Mouse (Mus musculus) mouse trophoblast stem cell (cell line): ENCODE results near the gene Plekha4.
"Not testable (repeated sequence)": the region's sequence is repeated elsewhere in the genome, so short reads cannot be mapped to it uniquely, and the experiment has no call there.

Experiments used
- in situ Hi-C, 2 experiments: fragments of 300-500 bp; cut with MseI, MboI; formaldehyde crosslinking; loops; 2 replicates in 1 of 2; 3 replicates in 1 of 2; pipeline ENCODE4 v1.15.1; 2025

The Plekha4 gene

GRCm38 (mm10) chr7:45525809-45526473 lies at the start of gene Plekha4, which contains the start of gene Ppp1r15a:
TSS of gene Plekha4 (plus strand) at chr7:45526330.
TSS of gene Ppp1r15a (minus strand) at chr7:45526268.
- in situ Hi-C loops: no loop called here

GRCm38 (mm10) chr7:45476453-45476852 lies 49.7 kb upstream of the Plekha4 start:
- in situ Hi-C loops: loop anchor here in 1 of 2 experiments (10.0 kb wide), 1 partner anchor 88 kb away; no protein-coding TSS in a partner anchor

- in situ Hi-C loops: loop anchor here in 1 of 2 experiments (10.0 kb wide), 1 partner anchor 88 kb away; no protein-coding TSS in a partner anchor
Measured at GRCm38 (mm10) chr7:45477003-45477402, 49.1 kb upstream of the Plekha4 start.

GRCm38 (mm10) chr7:45478774-45479173 lies 47.4 kb upstream of the Plekha4 start:
- in situ Hi-C loops: loop anchor here in 1 of 2 experiments (10.0 kb wide), 1 partner anchor 86 kb away; no protein-coding TSS in a partner anchor

- in situ Hi-C loops: not testable (repeated sequence)
Measured at GRCm38 (mm10) chr7:45480310-45480709, 45.8 kb upstream of the Plekha4 start.

GRCm38 (mm10) chr7:45481374-45481927 lies 44.7 kb upstream of the Plekha4 start, which contains the start of gene Tulp2:
TSS of gene Tulp2 (plus strand) at chr7:45481877.
- in situ Hi-C loops: no loop called here

- in situ Hi-C loops: no loop called here
Measured at GRCm38 (mm10) chr7:45482166-45482565, 44.0 kb upstream of the Plekha4 start.

DNA sequence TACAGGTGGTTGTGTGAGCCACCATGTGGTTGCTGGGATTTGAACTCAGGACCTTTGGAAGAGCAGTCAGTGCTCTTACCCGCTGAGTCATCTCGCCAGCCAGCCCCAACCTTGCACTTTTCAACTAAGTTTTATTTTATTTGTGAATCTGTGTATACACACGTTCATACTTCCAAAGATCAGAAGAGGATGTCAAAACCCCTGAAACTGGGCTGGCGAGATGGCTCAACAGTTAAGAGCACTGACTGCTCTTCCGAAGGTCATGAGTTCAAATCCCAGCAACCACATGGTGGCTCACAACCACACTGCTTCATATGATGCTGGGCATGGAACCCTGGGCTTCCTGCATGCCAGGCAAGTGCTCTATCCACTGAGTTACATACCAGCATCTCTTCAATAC lies 41.1 kb upstream of the Plekha4 start:
- in situ Hi-C loops: not testable (repeated sequence)

DNA sequence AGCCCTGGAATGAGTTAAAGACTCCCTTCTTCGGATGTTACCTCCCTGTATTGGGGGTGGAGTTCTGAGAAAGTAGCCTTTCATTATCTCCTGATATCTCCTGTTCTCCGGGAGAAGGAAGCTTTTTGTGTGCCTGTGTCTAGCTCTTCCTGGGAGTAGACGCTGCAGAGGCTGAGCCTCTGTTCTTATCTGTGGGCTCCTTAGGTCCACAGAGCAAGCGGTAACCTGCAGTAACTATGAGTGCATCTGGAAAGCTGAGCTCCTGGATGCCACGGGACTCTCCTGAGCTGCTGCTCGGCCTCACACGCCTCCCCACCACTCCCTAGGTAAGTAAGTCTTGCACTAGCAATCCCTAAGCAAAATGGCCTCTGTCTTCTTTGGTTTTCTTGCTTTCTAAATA lies 40.0 kb upstream of the Plekha4 start:
- in situ Hi-C loops: no loop called here

DNA sequence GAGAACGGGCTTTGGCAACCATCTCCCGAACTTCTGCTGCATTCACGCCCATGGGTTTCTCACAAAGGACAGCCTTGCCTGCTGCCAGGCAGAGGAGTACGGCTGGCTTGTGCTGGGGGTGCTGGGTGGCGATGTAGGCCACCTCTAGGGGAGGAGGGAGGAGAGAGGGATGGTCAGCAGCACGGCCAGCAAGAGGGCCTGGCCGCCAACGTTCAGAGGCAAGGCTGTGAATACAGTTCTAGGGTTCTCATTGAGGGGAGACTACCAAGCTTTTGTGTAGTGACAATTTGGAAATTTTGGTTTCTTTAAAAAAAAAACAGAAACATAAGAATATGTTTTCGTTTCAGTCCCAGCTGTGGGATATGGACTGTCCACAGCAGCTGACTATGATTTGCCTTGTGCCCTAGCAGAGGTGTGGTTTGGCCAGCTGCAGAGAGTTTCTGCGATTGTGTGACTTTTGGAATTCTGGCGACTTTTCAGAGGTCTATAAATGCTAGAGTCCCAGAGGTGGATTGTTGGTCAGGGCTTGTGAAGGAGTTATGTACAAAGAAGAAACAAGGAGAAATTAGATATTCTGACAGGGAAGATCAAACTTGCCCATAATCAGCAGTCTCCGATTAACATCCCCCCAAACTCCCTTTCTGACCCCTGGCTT lies 39.2 kb upstream of the Plekha4 start, which contains the start of gene Gm45808:
TSS of gene Gm45808 (minus strand) at position 51 of the 655 bp plus-strand sequence.
- in situ Hi-C loops: no loop called here

- in situ Hi-C loops: no loop called here
Measured at GRCm38 (mm10) chr7:45487861-45488292, 38.3 kb upstream of the Plekha4 start.

DNA sequence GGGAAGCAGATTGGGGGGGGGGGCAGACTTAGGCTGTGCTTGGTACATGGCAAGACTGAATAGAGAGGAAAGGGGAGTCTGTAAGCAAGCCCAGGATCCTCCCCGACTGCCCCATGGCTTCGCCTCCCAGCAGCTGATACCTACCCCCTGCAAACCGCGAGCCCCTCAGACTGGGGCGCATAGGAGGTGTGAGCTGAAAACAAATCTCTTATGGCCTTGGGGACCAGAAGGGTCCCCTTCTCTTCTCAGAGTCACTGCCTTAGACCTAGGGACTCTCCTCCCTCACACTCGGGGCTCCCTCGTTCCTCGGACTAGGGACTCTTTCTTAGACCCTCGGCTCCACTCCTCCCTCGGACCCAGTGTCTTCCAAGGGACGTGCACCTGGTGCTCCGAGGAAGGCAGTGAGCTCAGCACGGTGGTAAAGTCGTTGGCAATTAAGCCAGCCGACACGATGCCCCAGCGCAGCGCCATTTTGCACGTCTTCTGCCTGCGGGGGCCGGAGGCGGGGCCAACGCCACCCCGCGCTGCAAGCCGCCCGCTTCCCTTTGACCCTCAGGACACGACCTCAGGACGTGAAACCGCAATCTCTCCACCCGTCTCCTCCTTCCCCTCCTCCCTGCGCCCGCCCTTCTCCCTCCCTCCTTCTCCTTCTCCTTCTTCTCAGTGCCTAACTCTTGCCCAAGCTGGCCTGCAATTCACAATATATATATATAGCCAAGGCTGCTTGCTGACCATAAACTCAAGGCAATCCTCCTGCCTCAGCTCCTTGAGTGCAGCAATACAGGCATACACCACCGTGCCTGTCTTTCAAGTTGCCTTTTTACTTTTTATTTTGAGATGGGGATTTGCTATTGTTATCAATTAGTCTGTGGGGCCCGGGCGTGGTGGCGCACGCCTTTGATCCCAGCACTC lies 37.6 kb upstream of the Plekha4 start, which contains the start of gene Dhdh:
TSS of gene Dhdh (minus strand) at position 513 of the 912 bp plus-strand sequence.
- in situ Hi-C loops: no loop called here

DNA sequence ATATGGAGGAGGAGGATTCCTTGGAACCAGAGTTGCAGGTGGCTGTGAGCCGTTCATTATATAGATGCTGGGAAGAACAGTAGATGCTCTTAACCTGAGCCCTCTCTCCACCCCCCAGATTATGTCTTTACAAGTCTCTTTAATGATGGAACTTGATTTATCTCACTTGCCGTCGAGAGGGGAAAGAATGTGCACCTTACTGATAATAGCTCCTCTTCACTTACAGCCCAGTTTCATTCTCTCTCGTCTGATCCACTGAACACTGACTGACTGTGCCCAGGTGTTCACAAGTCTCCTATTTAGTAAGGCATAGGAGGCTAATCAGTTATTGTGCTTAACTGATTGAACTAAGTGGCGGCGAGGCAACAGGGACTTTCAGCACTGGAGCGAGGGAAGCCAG lies 36.6 kb upstream of the Plekha4 start:
- in situ Hi-C loops: no loop called here

GRCm38 (mm10) chr7:45490822-45491221 lies 35.3 kb upstream of the Plekha4 start:
- in situ Hi-C loops: no loop called here

DNA sequence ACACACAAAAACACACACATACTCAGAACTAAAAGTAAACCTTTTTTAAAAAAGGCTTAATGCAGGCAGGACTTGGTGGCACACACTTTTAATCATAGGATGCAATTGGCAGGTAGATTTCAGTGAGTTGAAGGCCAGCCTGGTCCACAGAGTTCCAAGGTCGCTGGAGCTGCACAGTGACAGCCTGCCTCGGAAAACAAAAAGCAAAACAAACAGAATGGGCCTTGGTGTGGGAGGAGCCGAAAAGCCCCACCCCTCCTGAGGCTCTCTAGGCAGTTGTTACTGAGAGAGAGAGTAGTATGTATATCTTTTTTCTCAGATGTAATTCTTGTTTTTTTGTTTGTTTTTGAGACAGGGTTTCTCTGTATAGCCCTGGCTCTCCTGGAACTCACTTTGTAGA lies 34.9 kb upstream of the Plekha4 start:
- in situ Hi-C loops: no loop called here

DNA sequence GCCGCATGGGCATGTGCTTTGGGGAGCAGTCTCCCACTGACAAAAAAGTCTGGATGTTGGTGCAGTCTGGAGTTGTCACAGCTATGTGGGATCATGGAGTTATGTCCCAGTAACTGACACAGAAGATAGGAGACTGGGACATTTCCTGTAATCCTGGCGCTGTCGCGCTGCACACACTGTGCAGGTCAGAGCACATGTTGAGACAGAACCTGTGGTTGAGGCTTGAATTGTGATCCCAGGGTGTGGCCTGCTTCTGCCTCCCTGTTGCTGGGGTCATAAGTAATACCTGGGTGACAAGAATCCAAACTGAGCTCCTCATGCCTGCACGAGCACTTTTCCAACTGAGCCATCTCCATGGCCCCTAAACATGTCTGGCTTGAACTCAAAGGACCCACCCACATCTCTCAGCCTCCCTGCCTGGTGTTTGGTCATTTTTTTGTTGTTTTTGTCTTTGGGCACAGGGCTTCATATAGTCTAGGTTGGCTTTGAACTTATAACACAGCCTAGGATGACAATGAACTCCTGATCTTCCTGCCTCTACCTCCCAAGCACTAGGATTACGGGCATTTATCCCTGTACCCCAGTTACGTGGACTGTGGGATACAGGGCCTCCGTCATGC lies 33.8 kb upstream of the Plekha4 start:
- in situ Hi-C loops: no loop called here

GRCm38 (mm10) chr7:45492951-45493350 lies 33.2 kb upstream of the Plekha4 start:
- in situ Hi-C loops: no loop called here

- in situ Hi-C loops: no loop called here
Measured at GRCm38 (mm10) chr7:45494548-45494947, 31.6 kb upstream of the Plekha4 start.

- in situ Hi-C loops: no loop called here
Measured at GRCm38 (mm10) chr7:45498427-45498826, 27.7 kb upstream of the Plekha4 start.

DNA sequence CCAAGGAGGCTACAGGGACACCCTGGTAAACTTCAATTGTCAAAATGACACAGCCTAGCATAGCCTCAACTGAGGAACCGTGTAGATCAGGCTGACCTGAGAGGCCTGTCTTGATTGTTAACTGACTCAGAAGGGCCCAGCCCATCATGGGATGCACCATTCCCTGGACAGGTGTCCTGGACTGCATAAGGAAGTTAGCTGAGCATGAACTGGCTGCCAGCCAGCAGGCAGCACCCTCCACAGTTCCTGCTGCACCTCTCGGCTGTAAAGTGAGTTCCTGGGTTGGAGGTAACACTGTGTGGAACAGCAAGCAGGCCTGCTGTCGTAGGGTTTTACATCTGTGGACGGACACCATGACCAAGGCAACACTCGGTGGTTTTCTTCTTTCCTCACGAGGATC lies 18.5 kb upstream of the Plekha4 start:
- in situ Hi-C loops: no loop called here

- in situ Hi-C loops: no loop called here
Measured at GRCm38 (mm10) chr7:45508561-45508960, 17.6 kb upstream of the Plekha4 start.
